Mouse (Mus musculus): Measurements from ENCODE around the gene Ddx43. TPM values are rescaled to one million over a fixed set of nuclear protein-coding genes. Genes with fewer than 3 reads are reported as not detected.
"Not testable (repeated sequence)": the region's sequence is repeated elsewhere in the genome, so short reads cannot be mapped to it uniquely, and the experiment has no call there.

The Ddx43 gene
- not detected in 2 replicates for polyA plus RNA-seq (2012)

GRCm38 (mm10) chr9:78395630-78396351 is at the start of gene Ddx43:
Gene Ddx43, plus strand, starts transcription at chr9:78395777.
- TF ChIP-seq GATA1 (IDR thresholded peaks at IDR 0.05; ENCODE audit: low read length), result no peak

- TF ChIP-seq GATA1 (IDR thresholded peaks at IDR 0.05; ENCODE audit: low read length), result no peak
Measured at GRCm38 (mm10) chr9:78347004-78347403, 48.6 kb upstream of the Ddx43 start.

- TF ChIP-seq GATA1 (IDR thresholded peaks at IDR 0.05; ENCODE audit: low read length), result no peak
Measured at GRCm38 (mm10) chr9:78351504-78352220, 43.9 kb upstream of the Ddx43 start.

GRCm38 (mm10) chr9:78354665-78355578 is 40.7 kb upstream of the Ddx43 start:
- TF ChIP-seq GATA1 (IDR thresholded peaks at IDR 0.05; ENCODE audit: low read length), result no peak

GRCm38 (mm10) chr9:78355611-78356010 is 40.0 kb upstream of the Ddx43 start, which contains the start of gene Gsta2:
Gene Gsta2, minus strand, starts transcription at chr9:78355788.
- no peak for TF ChIP-seq GATA1 (IDR thresholded peaks at IDR 0.05; ENCODE audit: low read length)

- TF ChIP-seq GATA1 (IDR thresholded peaks at IDR 0.05; ENCODE audit: low read length), result no peak
Measured at GRCm38 (mm10) chr9:78358053-78358452, 37.5 kb upstream of the Ddx43 start.

GRCm38 (mm10) chr9:78359750-78360483 is 35.7 kb upstream of the Ddx43 start:
- TF ChIP-seq GATA1 (IDR thresholded peaks at IDR 0.05; ENCODE audit: low read length), result no peak

- no peak for TF ChIP-seq GATA1 (IDR thresholded peaks at IDR 0.05; ENCODE audit: low read length)
Measured at GRCm38 (mm10) chr9:78360484-78360872, 35.1 kb upstream of the Ddx43 start.

- no peak for TF ChIP-seq GATA1 (IDR thresholded peaks at IDR 0.05; ENCODE audit: low read length)
Measured at GRCm38 (mm10) chr9:78363374-78363773, 32.2 kb upstream of the Ddx43 start.

GRCm38 (mm10) chr9:78364701-78365100 is 30.9 kb upstream of the Ddx43 start:
- TF ChIP-seq GATA1 (IDR thresholded peaks at IDR 0.05; ENCODE audit: low read length), result no peak

GRCm38 (mm10) chr9:78365850-78366544 is 29.6 kb upstream of the Ddx43 start:
- TF ChIP-seq GATA1 (IDR thresholded peaks at IDR 0.05; ENCODE audit: low read length), result no peak

GRCm38 (mm10) chr9:78367959-78368358 is 27.6 kb upstream of the Ddx43 start, which contains the start of gene Dppa5a:
Gene Dppa5a, minus strand, starts transcription at chr9:78368177.
- TF ChIP-seq GATA1 (IDR thresholded peaks at IDR 0.05; ENCODE audit: low read length), result not testable (repeated sequence)

GRCm38 (mm10) chr9:78368671-78369293 is 26.8 kb upstream of the Ddx43 start:
- no peak for TF ChIP-seq GATA1 (IDR thresholded peaks at IDR 0.05; ENCODE audit: low read length)

GRCm38 (mm10) chr9:78369349-78369748 is 26.2 kb upstream of the Ddx43 start:
- TF ChIP-seq GATA1 (IDR thresholded peaks at IDR 0.05; ENCODE audit: low read length), result no peak

All from G1E-ER4 (cell line).